8 mouse cellular contexts compared by ENCODE assay signal in genomic region chr11:69996161-69997061, GRCm38 (mm10). TPM values are rescaled to one million over a fixed set of nuclear protein-coding genes. Genes with fewer than 3 reads are reported as not detected.
DNase-seq lines count a peak whose midpoint lies in the region; ATAC-seq and TF ChIP-seq lines count a peak whose summit lies in the region.

No protein-coding gene starts in this region.

- peaks cover 18% of the 10 kb centered on the region for H3K4me1 ChIP-seq in intestine, embryonic 16.5 days (ENCODE audit: control insufficient read depth, insufficient read depth, low read length)

- H3K9ac ChIP-seq in intestine, embryonic 16.5 days (ENCODE audit: low read depth, low read length): peak overlapping the region; percentile 82

- peak overlapping the region; percentile 98 for H3K4me3 ChIP-seq in gastrocnemius, adult 2 months
- H3K4me3 ChIP-seq in intestine, embryonic 16.5 days (ENCODE audit: low read length): peak overlapping the region; percentile 97

- no peaks in the 10 kb centered on the region for H3K9me3 ChIP-seq in intestine, embryonic 16.5 days (ENCODE audit: control insufficient read depth, low read length)

- no peak for TF ChIP-seq CTCF in gastrocnemius, adult 2 months (IDR thresholded peaks at IDR 0.05)

- peaks cover 24% of the 10 kb centered on the region for H3K36me3 ChIP-seq in intestine, embryonic 16.5 days (ENCODE audit: control insufficient read depth, insufficient read depth, low read length)
- H3K36me3 ChIP-seq in splenic B cell, adult 2 months (ENCODE audit: control insufficient read depth, insufficient read depth, low read length, poor library complexity, severe bottlenecking): peaks cover 18% of the 10 kb centered on the region

- intact Hi-C loops in left cerebral cortex, postnatal 4 days (cut with DNase I): no loop called here
- intact Hi-C loops in gastrocnemius, adult 2 months (cut with DNase I): loop anchor here (10.0 kb wide), 3 partner anchors 332 to 648 kb away; partner anchors contain the start of genes Cd68, Kdm6b, Mpdu1 and Rnf167

- H3K27me3 ChIP-seq in intestine, embryonic 16.5 days (replicated peaks; ENCODE audit: control insufficient read depth, insufficient read depth, low read length): no peaks in the 10 kb centered on the region
- H3K27me3 ChIP-seq in splenic B cell, adult 2 months (ENCODE audit: control insufficient read depth, insufficient read depth, low read length, poor library complexity, severe bottlenecking): no peaks in the 10 kb centered on the region

- peak; percentile 78 for DNase-seq in left cerebral cortex, postnatal 4 days
- no peak for DNase-seq in left cerebral cortex, adult 9 months (ENCODE audit: low spot score in 2 of 2)
- DNase-seq in adrenal gland, postnatal 14 days: peak; percentile 84
- peak; percentile 82 for DNase-seq in gastrocnemius, adult 2 months
- DNase-seq in lung, postnatal 14 days: peak; percentile 66
- peak; percentile 74 for DNase-seq in splenic B cell, adult 2 months (ENCODE audit: low read depth, low spot score)
- no peak for DNase-seq in frontal cortex, adult 2 months (ENCODE audit: extremely low spot score in 1 of 2, low spot score in 1 of 2)

- under 1% methylated on average over 58 of the region's 66 CpGs for WGBS in intestine, embryonic 16.5 days

- peak overlapping the region; percentile 41 for H3K4me2 ChIP-seq in intestine, embryonic 16.5 days (ENCODE audit: low read depth, low read length)

- peak overlapping the region; percentile 100 for H3K27ac ChIP-seq in gastrocnemius, adult 2 months
- H3K27ac ChIP-seq in intestine, embryonic 16.5 days (ENCODE audit: low read length): peak overlapping the region; percentile 99

- ATAC-seq in intestine, embryonic 16.5 days: peak; percentile 9

RNA-seq across cellular contexts. Expression of gene Phf23, which starts 0.8 kb away (rescaled TPM):
- 10 to 100 TPM; 46.2 to 48.7 TPM for total RNA-seq in left cerebral cortex, postnatal 4 days (2021)
- total RNA-seq in adrenal gland, postnatal 14 days (2021): 47.3 and 53.2 TPM in 2 replicates
- 10 to 100 TPM; 19.2 to 21.8 TPM for total RNA-seq in gastrocnemius, adult 2 months (2021)
- polyA plus RNA-seq in intestine, embryonic 16.5 days (2015; fragmentation: Nextera tagmentation; extraction: Ambion mirVana): 49.7 and 53.1 TPM in 2 replicates
- 38.9 and 42.2 TPM in 2 replicates for polyA plus RNA-seq in frontal cortex, adult 2 months (2012; rRNA removed)

RNA-seq across cellular contexts. Expression of gene Dvl2, which starts 4.0 kb away (rescaled TPM):
- 10 to 100 TPM; 38.8 to 40.1 TPM for total RNA-seq in left cerebral cortex, postnatal 4 days (2021)
- 16.0 and 23.1 TPM in 2 replicates for total RNA-seq in adrenal gland, postnatal 14 days (2021)
- 1 to 10 TPM; 3.6 to 5.0 TPM for total RNA-seq in gastrocnemius, adult 2 months (2021)
- polyA plus RNA-seq in intestine, embryonic 16.5 days (2015; fragmentation: Nextera tagmentation; extraction: Ambion mirVana): 23.8 and 26.0 TPM in 2 replicates
- polyA plus RNA-seq in frontal cortex, adult 2 months (2012; rRNA removed): 34.9 and 35.3 TPM in 2 replicates

RNA-seq across cellular contexts. Expression of gene Gabarap, which starts 5.5 kb away (rescaled TPM):
- total RNA-seq in left cerebral cortex, postnatal 4 days (2021): 100 to 1,000 TPM; 303 to 307 TPM
- total RNA-seq in adrenal gland, postnatal 14 days (2021): 344 and 351 TPM in 2 replicates
- total RNA-seq in gastrocnemius, adult 2 months (2021): 100 to 1,000 TPM; 194 to 232 TPM
- 639 and 679 TPM in 2 replicates for polyA plus RNA-seq in intestine, embryonic 16.5 days (2015; fragmentation: Nextera tagmentation; extraction: Ambion mirVana)
- 291 and 371 TPM in 2 replicates for polyA plus RNA-seq in frontal cortex, adult 2 months (2012; rRNA removed)

RNA-seq across cellular contexts. Expression of gene Elp5, which starts 14.1 kb away (rescaled TPM):
- 100 to 1,000 TPM; 112 to 116 TPM for total RNA-seq in left cerebral cortex, postnatal 4 days (2021)
- 65.2 and 73.2 TPM in 2 replicates for total RNA-seq in adrenal gland, postnatal 14 days (2021)
- total RNA-seq in gastrocnemius, adult 2 months (2021): 10 to 100 TPM; 33.0 to 45.2 TPM
- 92.6 and 106 TPM in 2 replicates for polyA plus RNA-seq in intestine, embryonic 16.5 days (2015; fragmentation: Nextera tagmentation; extraction: Ambion mirVana)
- 118 and 119 TPM in 2 replicates for polyA plus RNA-seq in frontal cortex, adult 2 months (2012; rRNA removed)

RNA-seq across cellular contexts. Expression of gene Ctdnep1, which starts 15.5 kb away (rescaled TPM):
- total RNA-seq in left cerebral cortex, postnatal 4 days (2021): 100 to 1,000 TPM in 1 of 2 experiments, 10 to 100 TPM in 1; 89.3 to 102 TPM
- 128 and 129 TPM in 2 replicates for total RNA-seq in adrenal gland, postnatal 14 days (2021)
- total RNA-seq in gastrocnemius, adult 2 months (2021): 100 to 1,000 TPM; 217 to 261 TPM
- 20.7 and 20.9 TPM in 2 replicates for polyA plus RNA-seq in intestine, embryonic 16.5 days (2015; fragmentation: Nextera tagmentation; extraction: Ambion mirVana)
- polyA plus RNA-seq in frontal cortex, adult 2 months (2012; rRNA removed): 117 and 133 TPM in 2 replicates

Comparison
In these comparisons a context has a peak if more than half of its experiments do, and no peak if none do; other contexts are left out.
1. DNase-seq: peak in left cerebral cortex, postnatal 4 days (single experiment), adrenal gland, postnatal 14 days (single experiment), gastrocnemius, adult 2 months (single experiment), lung, postnatal 14 days (single experiment) and splenic B cell, adult 2 months (single experiment); none in left cerebral cortex, adult 9 months (0 of 2) and frontal cortex, adult 2 months (0 of 2).